Mouse (Mus musculus) cerebellum, adult 11 months (tissue): ENCODE data around the gene Vtn.

Experiments
- DNase-seq: peaks from one replicate; pipeline ENCODE4 v3.0.0; 2022

Gene Vtn

DNA sequence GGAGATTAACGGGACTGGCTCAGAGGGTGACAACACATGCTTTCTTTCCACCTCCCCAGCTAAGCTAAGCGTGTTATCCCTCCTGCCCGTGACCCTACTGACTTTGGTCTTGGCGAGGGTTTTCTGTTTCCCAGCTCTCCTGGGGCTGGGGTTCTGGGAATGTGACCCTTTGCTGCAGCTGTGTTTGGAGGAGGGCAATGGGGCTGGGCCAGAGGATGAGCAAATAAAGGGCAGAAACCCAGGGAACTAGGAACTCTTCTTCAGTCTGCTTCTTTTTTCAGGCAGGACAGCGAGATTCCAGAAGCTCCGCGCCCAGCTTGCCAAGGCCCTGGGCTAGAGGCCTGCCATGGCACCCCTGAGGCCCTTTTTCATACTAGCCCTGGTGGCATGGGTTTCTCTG lies at the start of gene Vtn:
Vtn (plus strand) TSS at position 88 of the 400 bp plus-strand sequence.
- no peak for DNase-seq

DNA sequence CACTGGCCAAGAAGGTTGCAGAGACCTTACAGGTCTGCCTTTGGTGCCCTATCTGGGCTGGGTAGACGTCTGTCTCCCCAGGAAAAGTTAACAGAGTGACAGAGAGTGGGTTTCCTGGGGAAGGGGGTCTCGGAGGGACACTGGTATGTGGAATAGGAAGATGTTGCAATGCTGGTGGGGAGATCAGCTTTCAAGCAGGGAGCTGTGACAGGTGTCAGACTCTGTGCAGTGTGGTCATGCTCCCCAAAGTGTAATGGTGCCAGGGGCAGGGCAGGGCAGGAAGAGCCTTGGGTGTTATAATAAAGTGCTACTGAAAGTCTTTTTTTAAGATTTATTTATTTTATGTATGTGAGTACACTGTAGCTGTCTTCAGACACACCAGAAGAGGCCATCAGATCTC lies 48.6 kb upstream of the Vtn start:
- DNase-seq = no peak

- peak; percentile 37 for DNase-seq
These were observed 45.2 kb upstream of the Vtn start for GRCm38 (mm10) chr11:78453675-78454074.

DNA sequence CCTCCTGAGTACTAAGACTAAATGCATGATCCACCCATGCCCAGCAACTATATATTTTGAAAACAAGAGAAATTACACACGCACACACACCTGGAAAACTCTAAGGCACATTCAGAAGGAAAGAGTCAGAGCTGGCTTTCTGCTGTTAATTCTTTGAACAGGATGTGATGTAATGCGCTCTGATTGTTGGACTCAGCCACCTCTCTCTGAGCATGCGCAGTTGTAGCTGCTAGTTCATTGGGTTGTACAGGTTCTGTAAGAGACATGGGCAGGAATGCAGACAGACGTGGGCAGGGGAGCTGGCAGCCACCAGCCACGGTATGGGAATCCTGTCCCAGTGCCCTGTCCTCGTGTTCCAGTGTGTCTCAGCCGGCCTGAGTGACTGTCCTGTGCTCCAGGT lies 44.6 kb upstream of the Vtn start:
- DNase-seq = no peak

DNA sequence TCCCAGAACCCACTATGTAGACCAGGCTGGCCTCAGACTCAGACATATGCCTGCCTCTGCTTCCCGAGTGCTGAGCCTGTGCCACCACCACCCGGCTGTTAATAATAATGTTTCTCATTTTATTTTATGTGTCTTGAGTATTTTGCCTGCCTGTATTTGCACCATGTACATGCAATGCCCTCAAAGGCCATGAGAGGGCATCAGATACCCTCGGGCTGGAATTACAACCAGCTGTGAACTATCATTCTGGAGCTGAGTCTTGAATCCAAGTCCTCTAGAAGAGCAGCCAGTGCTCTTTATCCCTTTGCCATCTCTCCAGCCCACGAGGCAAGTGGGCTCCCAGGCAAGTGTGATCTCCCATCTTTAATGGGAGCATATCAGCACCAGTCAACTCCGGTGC lies 43.6 kb upstream of the Vtn start:
- no peak for DNase-seq

DNA sequence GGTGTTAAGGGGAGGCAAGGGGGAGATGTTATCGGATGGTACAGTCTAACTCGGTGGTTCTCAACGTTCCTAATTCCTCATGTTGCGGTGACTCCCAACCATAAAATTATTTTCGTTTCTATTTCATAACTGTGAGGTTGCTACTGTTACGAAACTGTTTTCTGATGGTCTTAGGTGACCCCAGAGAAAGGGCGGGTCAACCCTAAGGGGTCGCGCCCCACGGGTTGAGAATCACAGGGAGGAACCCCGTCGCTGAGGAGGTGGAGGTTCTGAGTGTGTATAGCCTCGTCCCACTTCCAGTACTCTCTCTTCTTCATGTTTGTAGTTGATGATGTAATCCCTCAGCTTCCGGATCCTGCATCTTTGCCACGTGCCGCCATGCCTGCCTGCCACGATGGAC lies 40.2 kb upstream of the Vtn start:
- no peak for DNase-seq

DNA sequence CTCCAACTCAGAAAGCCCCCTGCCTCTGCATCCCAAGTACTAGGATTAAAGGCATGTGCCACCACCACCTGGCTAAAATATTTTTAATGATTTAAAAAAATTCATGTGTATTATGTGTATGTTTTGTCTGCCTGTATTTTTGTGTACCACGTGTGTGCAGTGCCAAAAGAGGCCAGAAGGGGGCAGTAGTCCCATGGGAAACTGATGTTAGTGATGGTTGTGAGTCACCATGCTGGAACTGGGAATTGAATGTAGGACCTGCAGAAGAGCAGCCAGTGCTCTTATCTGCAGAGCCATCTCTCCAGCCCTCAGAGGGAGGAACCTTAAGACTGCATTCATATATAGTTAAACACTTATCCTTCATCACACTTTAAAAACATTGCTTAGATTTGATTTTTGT lies 37.0 kb upstream of the Vtn start:
- no peak for DNase-seq

DNA sequence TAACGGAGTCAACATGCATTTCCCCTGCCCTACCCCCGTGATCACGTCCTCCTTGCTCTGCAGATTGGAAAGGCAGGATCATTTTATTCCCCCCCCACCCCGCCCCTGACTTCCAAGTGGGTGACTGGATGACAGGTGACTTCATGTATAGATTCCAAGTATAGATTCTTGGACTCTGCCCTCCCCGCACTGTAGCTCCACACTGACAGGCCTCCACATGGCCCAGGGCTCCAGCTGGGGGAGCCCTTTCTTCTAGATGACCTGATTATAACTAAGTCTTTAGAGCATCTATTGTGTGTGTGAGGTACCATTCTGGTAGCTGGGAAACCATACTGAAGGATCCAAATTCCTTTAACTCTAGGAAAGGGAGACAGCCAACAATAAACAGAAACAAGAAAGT lies 36.2 kb upstream of the Vtn start:
- no peak for DNase-seq

DNA sequence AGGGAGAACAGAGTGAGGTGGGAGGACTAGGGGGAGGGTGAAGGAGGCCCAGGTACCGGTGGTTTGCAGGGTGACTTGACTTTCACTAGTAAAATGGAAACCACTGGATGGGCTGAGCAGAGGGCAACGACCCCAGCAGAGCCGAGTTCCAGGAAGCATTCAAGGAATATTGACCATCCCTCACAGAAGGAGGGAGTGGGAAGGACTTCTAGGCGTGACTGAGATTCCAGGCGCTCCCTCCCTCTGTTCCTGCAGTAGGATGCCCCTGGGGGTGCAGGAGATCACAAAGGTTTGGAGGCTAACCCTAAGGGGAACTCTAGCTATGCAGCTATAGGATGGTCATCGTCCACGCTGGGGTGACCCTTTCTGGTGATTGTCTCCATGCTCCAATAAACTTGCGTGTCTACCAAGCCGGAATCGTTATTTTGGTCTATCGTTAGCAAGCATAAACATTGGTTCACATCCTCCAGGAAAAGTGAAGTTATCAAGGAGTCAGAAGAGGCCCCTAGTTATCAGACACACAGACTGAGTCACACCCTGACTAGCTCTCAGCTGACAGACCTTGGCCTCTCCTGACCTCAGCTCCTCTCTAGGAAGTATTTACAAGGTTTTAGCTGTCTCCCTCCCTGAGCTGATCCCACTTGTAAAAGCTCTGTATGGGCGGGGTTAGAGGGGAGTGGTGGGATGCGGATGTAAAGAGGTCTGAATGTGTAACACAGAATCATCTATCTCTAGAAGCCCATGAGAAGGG lies 35.4 kb upstream of the Vtn start:
- no peak for DNase-seq

- DNase-seq = no peak
These were observed 33.8 kb upstream of the Vtn start for GRCm38 (mm10) chr11:78465116-78465515.

DNA sequence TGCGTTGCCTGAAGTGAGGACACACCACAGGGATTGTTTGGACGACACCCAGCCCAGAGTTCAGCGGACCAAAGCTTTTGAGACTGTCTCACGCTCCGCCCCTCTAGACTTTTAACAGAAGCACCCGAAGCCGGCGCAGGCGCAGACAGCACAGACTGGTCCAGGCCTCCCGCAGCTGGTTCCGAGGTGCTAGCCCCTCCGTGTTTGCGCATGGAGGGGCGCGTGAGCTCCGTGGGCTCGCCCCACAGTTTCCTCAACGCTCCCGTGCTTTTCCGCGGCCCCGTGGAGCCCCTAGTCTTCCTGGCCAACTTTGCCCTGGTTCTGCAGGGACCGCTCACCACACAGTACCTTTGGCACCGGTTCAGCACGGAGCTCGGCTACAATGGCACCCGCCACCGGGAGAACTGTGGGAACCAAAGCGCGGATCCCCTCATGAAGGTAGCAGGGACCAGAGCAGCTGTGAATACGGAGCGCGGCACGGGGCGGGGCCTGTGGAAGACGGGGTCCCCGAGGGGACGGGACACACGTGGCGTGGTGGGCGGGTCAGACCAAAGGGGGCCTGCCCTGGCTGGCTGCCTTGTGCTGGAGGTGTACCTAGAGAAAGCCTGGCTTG lies 33.2 kb upstream of the Vtn start, which contains the start of gene Slc46a1:
Slc46a1 (plus strand) TSS at position 130 of the 613 bp plus-strand sequence.
- peak; percentile 46 for DNase-seq

GRCm38 (mm10) chr11:78466242-78466912 lies 32.5 kb upstream of the Vtn start:
- DNase-seq = no peak

DNA sequence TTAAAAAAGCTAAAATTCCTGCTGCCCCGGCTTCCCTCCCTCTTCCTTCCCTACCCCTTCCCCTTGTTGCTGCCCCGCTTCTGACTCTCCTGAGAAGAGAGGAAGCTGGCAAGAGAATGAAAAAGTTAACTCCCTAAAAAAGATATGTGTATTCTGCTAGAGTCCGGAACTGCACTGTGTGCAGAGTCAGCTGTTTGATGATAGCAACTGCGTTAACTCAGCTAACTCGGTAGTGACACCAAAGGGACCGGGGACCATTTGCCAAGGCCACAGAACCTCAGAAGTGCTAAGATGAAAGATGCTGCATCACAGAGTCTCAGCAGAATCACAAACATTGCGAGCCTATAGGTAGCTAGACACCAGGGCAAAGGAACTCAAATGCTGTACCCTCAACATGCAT lies 31.4 kb upstream of the Vtn start:
- no peak for DNase-seq

DNA sequence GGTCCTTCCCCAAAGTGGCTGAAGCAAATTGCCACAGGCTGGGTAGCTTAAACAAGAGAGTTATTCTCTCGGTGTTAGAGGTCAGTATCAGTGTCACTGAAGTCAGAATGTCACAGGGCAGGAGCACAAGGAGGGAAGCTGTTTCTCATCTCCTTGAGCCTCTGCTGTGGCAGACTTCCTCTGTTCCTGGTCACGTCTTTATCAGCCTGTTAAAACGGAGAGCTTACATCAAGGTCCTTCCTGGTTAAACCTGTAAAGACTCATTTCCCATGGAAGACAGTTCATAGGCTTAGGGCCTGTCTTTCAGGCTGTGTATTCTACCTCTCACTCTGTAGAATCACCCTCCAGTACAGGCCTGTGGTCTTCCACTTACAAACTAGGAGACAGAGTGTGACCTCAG lies 31.0 kb upstream of the Vtn start:
- DNase-seq = no peak

DNA sequence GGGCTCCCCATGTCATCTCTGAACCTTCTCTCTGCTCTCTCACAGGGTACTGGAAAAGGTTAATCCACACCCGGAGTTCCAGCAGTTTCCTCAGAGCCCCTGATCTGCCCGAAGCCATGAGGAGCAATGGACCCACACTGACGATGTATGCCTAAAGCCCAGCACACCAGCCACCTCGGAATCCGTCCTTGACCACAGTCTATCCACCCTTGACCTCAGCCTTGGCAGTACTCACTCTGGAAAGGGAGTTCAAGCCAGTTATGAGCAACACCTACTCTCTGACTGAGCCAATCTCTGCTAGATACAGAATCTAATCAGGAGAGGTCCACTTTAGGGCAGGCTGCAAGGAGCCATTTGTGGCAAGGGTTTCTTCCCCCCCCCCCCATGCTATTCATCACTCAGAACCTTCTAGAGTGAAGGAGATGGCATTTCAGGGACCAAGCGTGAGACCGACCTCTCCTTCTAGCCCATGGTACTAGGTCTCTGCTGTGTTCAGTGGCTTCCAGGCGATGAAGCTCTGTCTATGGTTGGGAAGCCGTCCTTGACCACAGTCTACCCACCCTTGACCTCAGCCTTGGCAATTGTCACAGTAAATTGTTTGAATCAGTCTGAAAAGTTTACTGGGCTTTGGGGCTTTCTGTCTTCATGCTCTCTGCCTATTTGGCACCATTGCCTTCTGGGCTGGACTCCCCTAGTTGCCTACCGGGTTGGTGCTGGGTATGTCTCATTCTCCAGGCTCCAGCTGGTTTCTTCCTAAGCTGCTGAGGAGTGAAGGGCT lies 27.4 kb upstream of the Vtn start:
- no peak for DNase-seq

- no peak for DNase-seq
These were observed 23.6 kb upstream of the Vtn start for GRCm38 (mm10) chr11:78475289-78475688.

GRCm38 (mm10) chr11:78483639-78484038 lies 15.3 kb upstream of the Vtn start:
- DNase-seq = no peak

DNA sequence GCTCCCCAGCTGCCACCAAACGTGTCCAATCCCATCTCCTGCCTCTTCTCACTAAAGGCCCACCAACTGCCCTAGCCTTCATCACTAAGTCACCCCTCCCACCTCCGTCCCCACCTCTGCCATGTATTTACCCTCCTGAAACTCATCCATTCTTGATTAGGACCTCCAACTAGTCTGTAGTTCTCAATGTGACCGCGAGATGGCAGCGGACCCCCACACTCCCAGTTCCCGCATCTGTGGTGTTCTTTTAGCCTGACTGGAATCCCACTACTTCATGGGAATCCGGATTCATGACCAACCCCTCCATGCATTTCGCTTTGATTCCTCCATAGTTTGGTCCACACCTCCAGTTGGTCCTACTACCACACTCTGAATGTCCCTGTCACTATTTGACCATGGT lies 10.7 kb upstream of the Vtn start:
- peak; percentile 76 for DNase-seq

GRCm38 (mm10) chr11:78490781-78491241 lies 8.1 kb upstream of the Vtn start:
- DNase-seq = peak; percentile 66

DNA sequence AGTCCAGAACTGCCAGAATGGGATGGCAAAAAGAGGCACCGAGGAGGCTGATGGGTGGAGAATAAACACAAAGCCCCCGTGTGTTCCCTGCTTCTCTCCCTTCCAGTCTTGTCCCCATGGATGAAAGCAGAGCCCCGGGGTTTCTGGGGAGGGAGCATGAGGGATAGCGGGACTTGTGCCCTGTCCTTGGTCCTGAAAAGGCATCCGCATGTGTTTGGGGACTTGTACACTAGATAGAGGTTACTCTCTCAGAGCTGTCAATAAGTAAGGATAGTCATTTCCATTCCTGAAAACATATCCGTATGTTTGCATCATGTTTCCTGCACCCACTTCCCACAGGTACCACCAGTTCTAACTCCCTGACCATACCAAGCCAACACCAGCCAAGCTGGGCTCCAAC lies 3.0 kb upstream of the Vtn start:
- no peak for DNase-seq

GRCm38 (mm10) chr11:78497071-78497541 lies 1.8 kb upstream of the Vtn start:
- peak; percentile 66 for DNase-seq

DNA sequence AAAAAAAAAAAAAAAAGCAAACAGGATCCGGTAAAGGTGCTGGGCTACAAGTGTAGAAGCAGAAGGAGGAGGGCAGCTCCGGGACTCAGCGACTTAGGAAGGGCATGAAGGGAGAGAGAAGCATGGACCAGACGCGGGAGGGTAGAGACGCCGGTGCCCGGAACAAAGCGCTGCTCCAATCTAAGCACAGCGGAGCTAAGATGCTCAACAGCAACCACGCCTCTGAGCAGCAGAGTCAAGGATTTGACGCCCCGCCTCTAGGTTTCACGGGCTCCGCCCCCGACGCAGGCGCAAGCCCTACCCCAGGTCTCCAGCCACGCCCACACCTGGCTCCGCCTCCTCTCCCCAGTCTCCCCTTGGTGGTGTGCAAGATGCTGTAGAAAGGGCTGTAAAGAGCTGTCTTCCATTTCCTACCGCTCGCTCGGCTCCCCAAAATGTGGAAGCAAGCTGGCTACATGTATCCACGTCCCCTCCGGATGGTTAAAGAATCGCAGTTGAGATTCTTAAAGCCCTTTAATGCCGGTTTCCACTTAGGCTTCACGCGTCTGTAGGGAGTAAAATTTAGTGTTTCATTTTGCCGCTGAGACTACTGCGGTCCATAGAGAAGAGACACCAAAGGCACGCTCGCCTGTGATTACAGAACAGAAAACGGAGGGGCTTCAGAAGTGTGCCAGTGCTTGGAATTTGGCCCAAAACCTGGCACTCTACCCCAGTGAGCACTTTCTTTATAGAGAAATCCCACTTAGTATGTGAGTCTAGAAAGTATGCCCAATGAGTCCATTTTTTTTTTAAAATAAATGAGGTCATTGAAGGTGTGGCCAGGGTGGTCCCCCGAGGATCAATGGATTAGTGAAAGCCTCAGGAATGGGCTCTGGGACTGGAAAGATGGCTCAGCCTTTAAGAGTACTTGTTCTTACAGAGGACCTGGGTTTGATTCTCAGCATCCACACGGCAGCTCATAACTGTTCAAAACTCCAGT lies 1.1 kb upstream of the Vtn start, which contains the start of gene Sarm1:
Sarm1 (minus strand) TSS at position 211 of the 979 bp plus-strand sequence.
- DNase-seq = peak; percentile 98
